Mouse (Mus musculus) MEL (cell line): ENCODE data around the gene Susd2.

Experiments
- CTCF ChIP-seq, 3 experiments: IDR thresholded peaks in 2 of 3; conservative IDR thresholded peaks in 1 of 3; 2 replicates each; pipeline ENCODE4 v1.5.1; 2011 to 2012; ENCODE audit warnings: low read length in 3 of 3, low read depth in 2 of 3, mild to moderate bottlenecking in 2 of 3, improper control_type of control experiment in 1 of 3, inconsistent platforms in 1 of 3, mixed read lengths in 1 of 3, moderate library complexity in 1 of 3; ENCODE audit not compliant: control insufficient read depth in 1 of 3, insufficient read depth in 1 of 3, poor library complexity in 1 of 3, severe bottlenecking in 1 of 3
- E2F4 ChIP-seq: IDR thresholded peaks from 2 replicates; pipeline ENCODE4 v1.6.1; 2011; ENCODE audit warnings: low read depth, low read length, improper control_type of control experiment, borderline replicate concordance
- ELF1 ChIP-seq: IDR thresholded peaks from 2 replicates; pipeline ENCODE4 v1.6.1; 2014; ENCODE audit warnings: low read depth, mild to moderate bottlenecking, inconsistent platforms, low read length, improper control_type of control experiment, moderate library complexity
- EP300 ChIP-seq, 2 experiments: IDR thresholded peaks; 2 replicates each; pipeline ENCODE4 v1.6.1; 2011; ENCODE audit warnings: improper control_type of control experiment in 2 of 2, low read length in 2 of 2, low read depth in 1 of 2, mild to moderate bottlenecking in 1 of 2
- GATA1 ChIP-seq: IDR thresholded peaks from 2 replicates; pipeline ENCODE4 v1.6.1; 2011; ENCODE audit warnings: low read depth, low read length, improper control_type of control experiment
- MAX ChIP-seq: IDR thresholded peaks from 2 replicates; pipeline ENCODE4 v1.6.1; 2011; ENCODE audit warnings: low read length, improper control_type of control experiment
- MEF2A ChIP-seq: IDR thresholded peaks from 2 replicates; pipeline ENCODE4 v1.6.1; 2014; ENCODE audit warnings: low read depth, mild to moderate bottlenecking, inconsistent platforms, low read length, improper control_type of control experiment; ENCODE audit not compliant: poor library complexity, insufficient replicate concordance, severe bottlenecking; ENCODE audit errors: extremely low read depth
- NELFE ChIP-seq: IDR thresholded peaks from 2 replicates; pipeline ENCODE4 v1.6.1; 2011; ENCODE audit warnings: low read depth, low read length, improper control_type of control experiment
- POLR2A ChIP-seq, 2 experiments: IDR thresholded peaks; 2 replicates each; pipeline ENCODE4 v1.6.1; 2011 to 2012; ENCODE audit warnings: low read length in 2 of 2, mild to moderate bottlenecking in 2 of 2, control low read depth in 1 of 2, improper control_type of control experiment in 1 of 2, low read depth in 1 of 2, moderate library complexity in 1 of 2; ENCODE audit not compliant: control insufficient read depth in 1 of 2, insufficient read depth in 1 of 2, poor library complexity in 1 of 2
- TBP ChIP-seq: IDR thresholded peaks from 2 replicates; pipeline ENCODE4 v1.8.0; 2011; ENCODE audit warnings: low read depth, low read length, improper control_type of control experiment
- TCF12 ChIP-seq: IDR thresholded peaks from 2 replicates; pipeline ENCODE4 v1.6.1; 2014; ENCODE audit warnings: low read depth, mild to moderate bottlenecking, inconsistent platforms, low read length, improper control_type of control experiment, moderate library complexity
- UBTF ChIP-seq: IDR thresholded peaks from 2 replicates; pipeline ENCODE4 v1.6.1; 2012; ENCODE audit warnings: low read depth, mild to moderate bottlenecking, inconsistent platforms, low read length, improper control_type of control experiment, moderate library complexity, borderline replicate concordance; ENCODE audit not compliant: insufficient read depth
- ZKSCAN1 ChIP-seq: IDR thresholded peaks from 2 replicates; pipeline ENCODE4 v1.6.1; 2012; ENCODE audit warnings: low read depth, mild to moderate bottlenecking, inconsistent platforms, low read length, improper control_type of control experiment, moderate library complexity
- ZMIZ1 ChIP-seq: IDR thresholded peaks from 2 replicates; pipeline ENCODE4 v1.6.1; 2012; ENCODE audit warnings: low read depth, mild to moderate bottlenecking, inconsistent platforms, low read length, improper control_type of control experiment, moderate library complexity

- TF ChIP-seq E2F4 (no peak), MEF2A (no peak), ELF1 (no peak), POLR2A (IDR thresholded peaks at IDR 0.05; ENCODE audit: control insufficient read depth in 1 of 2, insufficient read depth in 1 of 2, low read depth in 1 of 2, low read length in 2 of 2, poor library complexity in 1 of 2) (no peak), CTCF (IDR thresholded peaks at IDR 0.05 in 2 of 3, conservative IDR thresholded peaks at IDR 0.05 in 1 of 3; ENCODE audit: control insufficient read depth in 1 of 3, insufficient read depth in 1 of 3, low read depth in 2 of 3, low read length in 3 of 3, poor library complexity in 1 of 3, severe bottlenecking in 1 of 3) (no peak), TBP (no peak), UBTF (no peak), NELFE (no peak), EP300 (IDR thresholded peaks at IDR 0.05; ENCODE audit: low read depth in 1 of 2, low read length in 2 of 2) (no peak), ZMIZ1 (no peak), TCF12 (no peak), ZKSCAN1 (no peak), MAX (no peak), GATA1 (no peak)
Observed at GRCm38 (mm10) chr10:75654053-75654452, 10.2 kb upstream of the Susd2 start.
